ENCODE assay signal across 17 mouse cellular contexts in genomic region chr7:134611371-134611770, GRCm38 (mm10). TPM values are rescaled to one million over a fixed set of nuclear protein-coding genes. Genes with fewer than 3 reads are reported as not detected.
DNase-seq lines count a peak whose midpoint lies in the region; ATAC-seq lines count a peak whose summit lies in the region.
"Had no signal": no experiment of that assay in that cellular context is flagged by ENCODE, and none has a peak within 500 bp of the region (broad histone marks: within the 10 kb centered on the region; RNA-seq: fewer than 3 reads in every experiment).

No protein-coding gene starts in this region.

- no peaks in the 10 kb centered on the region for H3K36me3 ChIP-seq in kidney, embryonic 14.5 days (ENCODE audit: control insufficient read depth, insufficient read depth, low read length)
- no peaks in the 10 kb centered on the region for H3K36me3 ChIP-seq in neural tube, embryonic 13.5 days
- H3K36me3 ChIP-seq: embryonic facial prominence, embryonic 12.5 days; intestine, embryonic 15.5 days had no signal

- H3K4me1 ChIP-seq in kidney, embryonic 14.5 days (ENCODE audit: control insufficient read depth, insufficient read depth, low read length), result peaks cover 17% of the 10 kb centered on the region
- H3K4me1 ChIP-seq in neural tube, embryonic 13.5 days (replicated peaks), result peaks cover 39% of the 10 kb centered on the region
- H3K4me1 ChIP-seq: intestine, embryonic 15.5 days had no signal

- no peaks in the 10 kb centered on the region for H3K9me3 ChIP-seq in kidney, embryonic 14.5 days (ENCODE audit: control insufficient read depth, low read length)
- no peaks in the 10 kb centered on the region for H3K9me3 ChIP-seq in neural tube, embryonic 13.5 days
- H3K9me3 ChIP-seq: embryonic facial prominence, embryonic 12.5 days; intestine, embryonic 15.5 days; megakaryocyte, embryonic 14.5 days had no signal

- H3K4me2 ChIP-seq in kidney, embryonic 14.5 days (replicated peaks; ENCODE audit: low read depth, low read length), result no peak overlapping the region
- H3K4me2 ChIP-seq in neural tube, embryonic 13.5 days, result no peak overlapping the region
- H3K4me2 ChIP-seq: embryonic facial prominence, embryonic 12.5 days; intestine, embryonic 15.5 days had no signal

- no peak overlapping the region; the same call in 1 of the 2 replicates for H3K27ac ChIP-seq in kidney, embryonic 14.5 days (ENCODE audit: low read depth, low read length)
- H3K27ac ChIP-seq in neural tube, embryonic 13.5 days (replicated peaks), result 0 out of 2 replicates have a peak overlapping the region, but pooled peaks have one; percentile 11
- H3K27ac ChIP-seq: embryonic facial prominence, embryonic 12.5 days; intestine, embryonic 15.5 days had no signal

- DNase-seq in embryo, embryonic 11 days, result peak; percentile 16
- no peak for DNase-seq in embryo, embryonic 10.5 days (ENCODE audit: low spot score)
- DNase-seq in kidney, postnatal 4 days, result peak; percentile 28 to 33
- DNase-seq in neural tube, embryonic 10.5 days (ENCODE audit: extremely low spot score, low spot score), result no peak
- DNase-seq in urinary bladder, postnatal 10 days (ENCODE audit: low spot score), result no peak
- DNase-seq: liver; lung, adult 18-20 months; right cerebral cortex, postnatal 14 days had no signal

- H3K4me3 ChIP-seq in kidney, embryonic 14.5 days (ENCODE audit: low read length), result no peak overlapping the region
- H3K4me3 ChIP-seq in neural tube, embryonic 13.5 days, result no peak overlapping the region
- H3K4me3 ChIP-seq: embryonic facial prominence, embryonic 12.5 days; intestine, embryonic 15.5 days; megakaryocyte, embryonic 14.5 days had no signal

- 16% methylated on average over 9 of the region's 9 CpGs for WGBS in kidney, embryonic 14.5 days
- 28% methylated on average over 9 of the region's 9 CpGs for WGBS in neural tube, embryonic 13.5 days

- no peak overlapping the region for H3K9ac ChIP-seq in kidney, embryonic 14.5 days (ENCODE audit: low read depth, low read length)
- H3K9ac ChIP-seq in neural tube, embryonic 13.5 days, result no peak overlapping the region
- H3K9ac ChIP-seq: embryonic facial prominence, embryonic 12.5 days; intestine, embryonic 15.5 days had no signal

- no peaks in the 10 kb centered on the region for H3K27me3 ChIP-seq in kidney, embryonic 14.5 days (ENCODE audit: control insufficient read depth, insufficient read depth, low read length)
- peaks cover 4% of the 10 kb centered on the region; the same call in 1 of the 2 replicates for H3K27me3 ChIP-seq in neural tube, embryonic 13.5 days
- H3K27me3 ChIP-seq: CH12.LX; embryonic facial prominence, embryonic 12.5 days; intestine, embryonic 15.5 days had no signal

- ATAC-seq in kidney, embryonic 14.5 days (ENCODE audit: low FRiP score, low TSS enrichment), result no peak
- ATAC-seq in neural tube, embryonic 13.5 days (ENCODE audit: low read depth), result no peak
- ATAC-seq in granulocyte monocyte progenitor cell, adult 5-6 weeks (replicated peaks; ENCODE audit: poor library complexity, severe bottlenecking), result no peak
- ATAC-seq: activated CD4-positive, CD25-positive, alpha-beta regulatory T cell, adult 4 months; forebrain, embryonic 14.5 days; intestine, embryonic 15.5 days had no signal

RNA-seq across cellular contexts. Expression of gene Dock1, which starts 59.1 kb away (rescaled TPM):
- 32.0 and 60.6 TPM in 2 replicates for polyA plus RNA-seq in kidney, embryonic 14.5 days (2014; fragmentation: Nextera tagmentation; extraction: Ambion mirVana)
- 7.4 and 10.4 TPM in 2 replicates for polyA plus RNA-seq in neural tube, embryonic 13.5 days (2015; fragmentation: Nextera tagmentation; extraction: Ambion mirVana)
- total RNA-seq in granulocyte monocyte progenitor cell, adult 5-6 weeks (2014; fragmentation: Nextera tagmentation), result 19.7 and 22.5 TPM in 2 replicates
- total RNA-seq in granulocyte monocyte progenitor cell, adult 5-6 weeks (2017), result 14.0 and 16.2 TPM in 2 replicates
- total RNA-seq: CH12.LX had no signal

Comparison
In these comparisons a context has a peak if more than half of its experiments do, and no peak if none do; other contexts are left out.
1. DNase-seq: peak in embryo, embryonic 11 days (single experiment) and kidney, postnatal 4 days (2 of 2); none in embryo, embryonic 10.5 days (single experiment), neural tube, embryonic 10.5 days (single experiment) and urinary bladder, postnatal 10 days (single experiment).